Mouse (Mus musculus) adrenal gland, postnatal 36 days (tissue): ENCODE data around the gene Antxr2. TPM values are rescaled to one million over a fixed set of nuclear protein-coding genes. Genes with fewer than 3 reads are reported as not detected.

Experiments used
- DNase-seq, 2 experiments: peaks; one replicate each; pipeline ENCODE4 v3.0.0; 2021; ENCODE audit warnings: mixed read lengths in 1 of 2
- total RNA-seq, 2 experiments: library from RNA; stranded (reverse); gene quantifications; 2 replicates each; pipeline ENCODE4 v1.2.3; 2021

Antxr2 gene
- total RNA-seq, 2 experiments from 2014 or later: 39.8 to 41.5 TPM

DNA sequence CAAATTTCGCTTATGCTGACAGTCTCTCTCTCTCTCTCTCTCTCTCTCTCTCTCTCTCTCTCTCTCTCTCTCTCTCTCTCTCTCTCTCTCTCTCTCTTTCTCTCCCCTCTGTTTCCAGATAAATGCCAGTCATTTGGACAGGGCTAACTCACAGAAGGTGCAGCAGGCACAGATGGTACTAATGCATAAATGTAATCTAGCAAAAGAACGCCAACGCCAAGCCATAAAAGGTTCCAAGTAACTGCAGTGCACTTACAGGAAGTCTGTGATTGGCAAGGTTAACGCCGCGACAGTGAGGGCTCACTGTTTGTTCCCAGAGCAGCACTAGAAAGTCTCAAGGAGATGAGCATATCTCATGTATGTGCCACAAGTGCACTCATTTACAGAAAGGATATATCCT lies 123.4 kb downstream of the Antxr2 start:
- no peak for DNase-seq

DNA sequence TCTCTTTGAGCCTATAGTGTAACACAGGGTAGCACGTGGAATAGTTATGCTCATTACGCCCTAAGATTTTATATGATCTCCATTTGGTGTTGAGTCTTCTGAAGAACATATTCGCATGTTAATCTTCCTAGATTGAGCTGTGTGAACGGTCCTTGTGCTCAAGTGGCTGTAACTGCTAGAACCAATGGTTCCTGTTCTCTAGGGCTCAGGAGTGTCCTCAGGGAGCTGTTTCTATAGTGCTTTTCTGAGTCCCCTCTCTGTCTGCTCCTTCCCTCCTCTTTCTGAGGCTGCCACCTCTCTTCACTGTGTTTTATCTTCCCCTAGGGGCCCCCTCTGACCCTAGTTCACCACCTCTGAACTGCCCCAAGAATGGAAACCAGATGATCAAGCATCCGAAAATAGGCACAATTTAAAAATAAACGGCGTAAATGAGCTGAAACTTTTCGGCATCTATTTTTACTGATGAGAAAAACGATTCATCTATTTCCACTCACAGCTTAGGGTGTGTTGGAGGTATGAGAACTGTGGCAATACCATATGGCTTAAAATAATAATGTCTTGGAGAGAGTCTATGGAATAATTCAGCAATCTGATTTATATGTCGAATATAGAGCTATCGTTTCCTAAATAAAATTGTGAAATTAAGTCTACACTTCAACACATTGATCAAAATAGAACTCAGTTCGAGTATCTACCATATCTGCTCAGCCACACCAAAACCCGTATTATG lies 124.1 kb downstream of the Antxr2 start:
- DNase-seq: no peak

DNA sequence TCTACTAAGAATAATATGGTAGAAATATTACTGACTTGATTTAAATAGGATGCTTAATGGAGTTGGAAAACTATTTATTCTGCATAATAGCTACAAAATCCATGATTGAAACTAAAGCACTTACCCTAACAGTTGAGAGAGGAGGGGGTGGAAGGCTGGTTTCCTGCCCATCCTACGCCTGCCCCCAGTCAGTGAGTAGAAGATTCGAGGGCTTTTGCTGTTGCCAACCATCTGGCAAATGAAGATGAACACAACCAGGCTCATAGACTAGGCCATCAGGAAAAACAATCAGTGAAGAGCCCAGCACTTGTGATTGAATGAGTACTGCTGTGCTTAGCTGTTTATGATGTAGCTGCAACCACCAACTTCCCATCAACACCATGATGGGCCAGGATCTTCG lies 125.0 kb downstream of the Antxr2 start:
- DNase-seq: no peak

DNA sequence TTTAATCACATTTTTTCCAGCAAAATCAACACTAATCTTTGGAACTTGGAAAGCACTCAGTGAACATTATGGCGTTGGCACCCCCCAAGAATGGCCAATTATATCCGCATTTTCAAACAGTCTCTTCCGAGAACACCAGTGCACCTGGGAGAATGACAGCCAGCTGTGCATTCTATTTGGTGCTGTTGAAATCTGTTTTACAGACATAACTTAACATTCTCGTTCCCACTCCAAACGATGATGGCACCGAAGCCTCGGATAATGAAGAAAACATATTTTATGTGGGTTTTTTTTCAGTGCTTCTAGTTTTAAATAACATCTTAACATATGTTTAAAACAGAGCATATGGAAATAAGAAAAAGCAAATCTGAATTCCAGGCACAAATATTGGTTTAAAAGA lies 129.7 kb downstream of the Antxr2 start:
- DNase-seq: no peak

DNA sequence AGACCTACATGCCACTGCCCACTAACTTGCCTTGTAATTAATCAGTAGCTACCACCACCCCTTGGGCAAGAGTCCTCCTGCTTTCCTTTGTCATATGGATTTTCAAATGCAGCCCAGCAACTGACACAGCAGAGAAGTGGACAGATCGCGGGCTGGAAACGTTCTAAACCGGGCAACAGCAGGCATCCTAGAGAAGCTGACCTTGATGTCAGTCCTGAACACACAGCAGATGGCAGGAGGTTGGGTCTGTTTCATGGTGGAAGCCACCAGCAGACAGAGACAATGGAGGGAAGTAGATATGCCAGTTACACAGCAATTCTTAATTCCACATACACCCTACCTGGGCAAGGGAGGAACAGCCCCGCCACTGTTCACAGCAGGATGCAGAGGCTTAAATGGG lies 131.5 kb downstream of the Antxr2 start:
- no peak for DNase-seq

DNA sequence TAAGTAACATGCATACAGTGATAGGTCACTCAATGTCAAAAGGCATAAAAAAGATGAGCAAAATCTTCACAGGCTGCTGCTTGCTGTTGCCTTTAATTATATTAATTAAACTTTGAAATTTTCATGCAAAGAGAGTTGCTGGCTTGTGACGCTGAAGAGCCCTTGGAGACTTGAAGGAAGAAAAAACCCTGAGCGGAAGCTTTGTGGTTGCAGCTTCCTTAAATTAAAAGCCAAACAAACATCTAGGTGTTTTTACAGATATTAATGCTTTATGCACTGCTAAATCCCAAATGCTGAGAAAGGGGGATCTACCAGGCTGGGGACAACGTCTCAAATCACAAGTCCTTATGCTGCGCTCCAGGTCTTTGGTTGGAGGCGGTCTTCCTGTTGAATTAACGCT lies 145.4 kb downstream of the Antxr2 start:
- no peak for DNase-seq

DNA sequence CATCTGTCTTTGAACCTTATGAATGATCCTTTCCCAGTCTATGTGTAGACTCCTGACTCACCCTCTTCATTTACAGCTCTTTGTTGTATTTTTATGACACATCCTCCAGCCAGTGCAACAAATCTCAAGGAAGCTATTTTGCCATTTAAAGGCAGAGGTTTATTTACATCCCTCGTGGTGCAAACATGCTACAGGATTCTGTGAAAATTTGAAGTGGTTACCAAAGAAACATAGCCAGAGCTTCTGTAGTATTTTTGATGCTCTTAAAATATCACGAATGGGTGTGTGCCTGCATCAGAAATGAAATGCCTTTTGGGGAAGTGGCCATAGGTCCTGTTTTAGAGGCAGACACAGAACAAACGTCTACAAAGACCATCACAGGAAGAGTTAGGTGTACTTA lies 146.7 kb downstream of the Antxr2 start:
- no peak for DNase-seq

DNA sequence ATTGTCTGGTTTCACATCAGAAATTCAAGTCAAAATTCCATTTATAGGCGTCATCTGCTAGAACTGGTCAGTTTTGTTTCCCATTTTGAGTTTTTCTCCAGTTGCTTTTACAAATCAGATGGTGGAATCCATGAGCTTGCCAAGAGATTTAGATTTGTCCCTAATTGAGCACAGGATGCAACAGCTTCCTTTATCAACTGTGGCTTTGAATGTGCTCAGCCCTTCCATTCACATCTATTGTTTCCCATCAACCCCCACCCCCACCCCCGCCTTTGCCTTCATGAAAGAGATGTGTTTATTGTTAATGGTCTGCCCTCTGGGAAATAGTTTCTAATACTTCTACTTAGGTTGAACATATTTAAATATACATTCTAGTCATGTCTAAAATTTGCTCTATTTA lies 149.4 kb downstream of the Antxr2 start:
- DNase-seq: no peak

DNA sequence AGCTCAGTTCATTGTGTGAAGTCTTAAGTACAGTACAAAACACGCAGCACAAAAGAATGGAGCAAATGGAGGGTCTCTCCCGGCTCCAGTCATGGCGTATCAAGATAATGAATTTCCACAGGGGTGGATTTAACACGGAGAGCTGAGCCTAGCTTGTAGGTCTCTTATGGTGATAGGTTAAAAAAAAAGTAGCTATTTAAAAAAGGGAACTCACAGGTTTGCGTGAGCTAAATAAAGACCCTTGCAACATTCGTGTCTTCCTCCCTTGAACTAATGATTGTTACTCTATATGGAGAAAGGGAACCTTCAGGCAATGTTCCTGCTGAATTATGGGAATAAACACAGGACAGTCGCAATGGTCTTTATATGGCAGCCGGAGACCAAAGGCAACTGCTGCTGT lies 150.7 kb downstream of the Antxr2 start:
- DNase-seq: no peak

DNA sequence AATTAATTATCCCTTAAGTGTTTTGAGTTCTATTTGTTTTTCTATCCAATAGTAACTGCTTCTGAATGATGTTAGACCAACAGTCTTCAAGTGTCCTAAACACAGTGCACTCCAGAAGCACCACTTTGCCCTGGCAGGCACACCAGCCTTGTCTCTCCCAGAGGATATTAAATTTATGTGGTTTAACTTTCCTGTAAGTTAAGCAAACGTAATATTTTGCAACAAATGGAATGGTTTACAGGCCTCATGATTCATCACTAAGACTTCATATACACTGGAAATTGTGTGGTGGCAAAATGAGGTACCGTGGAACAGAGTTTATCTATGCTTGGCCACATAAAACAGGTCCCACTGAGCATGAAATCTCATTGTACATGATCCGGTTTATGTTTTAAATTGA lies 152.0 kb downstream of the Antxr2 start:
- no peak for DNase-seq

DNA sequence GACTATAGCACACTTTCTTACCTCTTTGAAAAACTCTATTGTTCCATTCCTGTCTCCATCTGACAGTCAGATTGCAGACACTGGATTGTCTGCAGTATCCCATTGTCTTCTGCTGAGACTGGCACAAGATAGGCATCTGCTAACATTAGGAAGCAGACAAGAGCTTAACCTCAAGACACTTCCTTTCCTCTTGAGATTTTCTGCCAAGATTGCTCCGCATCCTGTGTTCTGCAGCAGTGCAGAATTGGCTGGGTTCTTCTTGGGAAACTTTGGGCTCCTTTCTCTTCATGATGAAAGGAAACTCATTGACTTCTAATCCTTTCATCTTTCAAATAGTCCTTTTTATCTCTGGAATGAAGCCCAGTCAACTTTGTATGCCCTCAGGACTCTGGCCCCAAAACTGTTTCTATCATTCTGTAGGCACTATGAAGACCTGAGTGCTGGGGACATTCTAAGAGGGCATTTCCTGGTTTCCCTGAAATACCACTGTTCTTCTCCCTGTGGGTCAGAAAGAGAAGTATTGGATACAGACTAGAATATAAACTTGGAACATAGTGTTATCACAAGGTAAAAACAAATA lies 152.5 kb downstream of the Antxr2 start:
- DNase-seq: no peak

DNA sequence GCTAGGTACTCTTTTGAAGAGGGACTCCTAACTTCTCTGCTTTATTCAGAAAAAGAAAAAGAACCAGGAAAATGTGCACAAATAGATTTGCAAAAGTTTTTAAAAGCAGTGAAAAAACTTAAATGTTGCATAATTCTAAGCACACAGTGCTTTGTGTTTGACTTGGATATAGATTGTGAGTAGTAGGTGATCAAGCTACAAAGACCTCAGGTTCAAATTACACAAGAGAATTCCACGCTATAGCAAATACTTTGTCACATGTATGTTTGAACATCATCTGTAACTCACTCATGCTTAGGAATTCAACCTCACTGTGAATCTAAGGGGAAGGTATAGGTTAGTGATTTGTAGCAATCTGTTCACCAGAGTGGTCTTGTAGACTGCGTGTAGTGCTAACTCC lies 153.9 kb downstream of the Antxr2 start:
- no peak for DNase-seq

DNA sequence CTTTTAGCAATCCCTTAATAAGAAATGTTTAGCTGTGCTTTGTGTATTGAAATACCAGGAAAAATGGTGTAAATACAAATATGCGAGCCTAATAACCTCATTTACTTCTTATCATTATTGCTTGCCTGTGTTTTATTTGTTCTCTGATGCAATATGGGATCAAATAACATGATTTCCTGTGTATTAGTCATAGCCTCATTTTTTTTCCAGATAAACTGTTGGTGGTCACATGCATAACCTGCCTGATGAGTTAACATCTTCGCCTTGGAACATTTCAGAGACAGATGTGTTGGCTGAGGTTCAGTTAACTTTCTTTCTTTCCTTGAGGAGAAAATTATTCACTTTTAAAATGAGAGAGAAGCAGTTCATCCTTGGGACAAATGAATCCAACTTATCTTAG lies 162.9 kb downstream of the Antxr2 start:
- DNase-seq: no peak

DNA sequence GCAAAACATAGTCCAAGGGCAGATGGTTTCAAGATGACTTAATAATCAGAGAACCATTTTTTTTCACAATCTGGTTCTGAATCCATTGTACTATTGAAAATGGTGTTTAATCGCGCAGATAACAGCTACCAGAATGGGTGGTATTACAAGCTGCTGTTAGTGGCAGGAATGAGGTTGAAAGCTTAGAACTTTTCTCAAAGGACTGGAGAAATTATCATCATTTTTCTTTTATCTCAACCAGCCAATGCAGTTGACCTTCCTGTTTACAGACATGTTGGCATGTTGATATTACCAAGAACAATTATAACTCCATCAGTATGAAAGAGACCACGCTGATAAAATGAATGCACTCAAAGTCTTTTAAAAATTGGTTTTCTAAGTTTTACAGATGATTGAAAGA lies 163.9 kb downstream of the Antxr2 start:
- DNase-seq: no peak

DNA sequence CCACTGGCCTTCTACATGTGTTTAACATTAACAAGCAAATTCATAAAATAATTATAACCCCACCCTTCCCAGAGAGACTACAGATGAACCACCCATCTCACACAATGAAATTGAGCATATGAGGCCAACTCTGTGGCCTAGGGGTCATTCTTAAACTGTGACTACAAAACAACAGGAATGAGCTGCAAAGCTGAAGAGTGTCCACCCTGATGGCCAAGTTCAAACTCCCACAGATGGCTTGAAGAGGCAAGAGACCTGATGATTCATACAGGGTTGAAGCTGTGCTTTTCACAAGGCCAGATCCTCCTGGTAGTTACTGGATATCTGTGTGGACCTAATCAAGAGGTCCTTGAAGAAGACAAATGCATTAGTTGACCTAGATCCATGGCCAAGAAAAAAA lies 173.7 kb downstream of the Antxr2 start:
- DNase-seq: peak; percentile 2 to 8

DNA sequence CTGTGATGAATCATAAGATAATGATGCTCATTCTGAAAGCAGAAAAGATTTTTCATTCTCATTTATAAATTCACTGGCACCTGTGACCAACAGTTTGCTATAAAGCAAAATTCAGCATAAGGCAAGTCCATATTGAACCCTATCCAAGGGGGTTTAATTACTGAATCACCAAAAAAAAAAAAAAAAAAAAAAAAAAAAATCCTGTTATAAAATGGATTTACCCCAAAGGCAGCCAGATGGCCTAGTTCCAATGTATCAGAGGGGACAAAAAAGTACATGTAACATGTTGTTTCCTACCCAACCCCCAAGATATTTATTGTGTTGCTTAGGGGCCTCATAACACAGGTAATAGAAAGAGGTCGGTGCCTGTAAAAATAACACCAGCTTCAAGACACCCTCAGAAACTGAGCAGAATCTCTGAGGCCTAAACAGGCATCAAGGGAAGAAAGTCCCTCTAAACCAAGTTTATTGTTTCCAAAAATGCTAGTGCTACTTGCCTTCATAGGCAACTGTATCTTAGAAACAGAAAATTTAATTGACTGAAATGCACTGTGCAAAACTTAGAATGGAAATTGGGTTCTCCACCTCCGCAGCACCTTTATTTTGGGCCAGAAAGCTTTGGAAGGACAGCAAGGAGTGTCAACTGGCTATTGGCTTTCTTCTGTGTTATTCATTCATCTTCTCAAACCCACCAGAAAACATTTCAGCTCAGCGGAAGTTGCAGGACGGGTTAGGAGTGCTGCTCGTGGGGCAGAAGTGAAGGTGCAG lies 178.7 kb downstream of the Antxr2 start:
- no peak for DNase-seq

DNA sequence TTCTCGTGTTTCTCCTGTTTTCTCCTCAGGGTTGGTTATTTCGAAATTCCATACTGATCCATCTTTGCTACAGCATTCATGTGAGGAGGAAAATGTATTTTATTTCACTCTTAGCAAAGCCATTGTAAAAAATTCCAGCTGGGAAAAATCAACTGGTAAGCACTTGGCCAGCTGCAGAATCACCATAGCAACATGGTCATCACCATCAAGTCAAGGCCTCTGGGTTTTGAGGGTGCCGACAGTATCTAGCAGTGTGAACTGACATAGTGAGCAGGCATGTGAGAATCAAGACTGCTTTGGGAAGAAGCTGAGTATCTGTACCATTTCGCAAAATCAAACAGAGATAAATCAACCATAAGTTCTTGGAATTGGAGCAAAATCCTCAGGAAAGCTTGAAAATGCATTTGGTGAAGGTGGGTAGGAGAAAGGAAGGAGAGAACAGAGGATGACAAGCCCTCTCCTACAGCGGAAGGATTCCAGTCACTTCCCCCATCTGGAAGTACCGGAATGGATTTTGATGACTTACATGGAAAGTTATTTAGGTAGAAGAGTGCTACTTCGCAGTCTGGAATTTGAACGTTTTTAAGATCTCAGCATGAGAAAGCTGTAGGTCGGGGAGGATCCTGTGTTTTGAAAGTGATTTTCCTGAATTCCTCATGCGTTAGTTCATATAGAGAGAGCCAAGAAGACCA lies 183.5 kb downstream of the Antxr2 start:
- no peak for DNase-seq

DNA sequence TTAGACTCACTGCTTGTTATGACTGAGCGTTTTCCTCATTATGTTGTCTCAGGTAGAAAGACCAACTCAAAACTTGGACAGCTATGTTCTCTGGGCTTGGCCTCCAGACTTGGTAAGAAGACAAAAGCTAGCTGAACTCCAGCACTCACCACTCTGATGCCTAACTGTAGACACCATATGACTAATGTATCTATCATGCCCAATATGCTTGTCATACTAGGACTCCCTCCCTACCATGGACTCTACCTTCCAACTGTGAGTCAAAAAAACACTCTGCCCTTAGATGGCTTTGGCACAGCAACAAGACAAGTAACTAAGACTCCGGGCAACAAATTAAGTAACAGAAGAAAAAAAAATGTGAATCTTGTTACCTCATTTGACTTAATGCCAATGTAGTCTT lies 184.3 kb downstream of the Antxr2 start:
- DNase-seq: no peak

DNA sequence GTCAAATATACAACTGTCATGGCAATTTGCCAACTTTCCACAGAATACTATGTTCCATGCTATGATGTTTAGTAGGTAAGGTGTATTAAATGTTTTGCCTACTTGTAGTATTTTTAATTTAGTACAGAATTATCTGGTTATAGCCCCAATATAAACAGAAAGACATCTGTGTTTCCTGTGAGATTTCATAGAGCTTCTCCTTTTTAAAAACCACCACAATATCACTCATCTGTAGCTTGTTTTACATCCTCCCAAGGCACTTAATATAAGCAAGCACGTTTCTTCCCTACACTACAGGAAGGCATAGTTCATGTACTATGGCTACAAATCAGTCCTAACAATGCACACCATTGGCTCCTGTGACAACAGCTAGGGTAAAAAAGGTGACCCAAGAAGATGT lies 188.8 kb downstream of the Antxr2 start:
- DNase-seq: no peak

DNA sequence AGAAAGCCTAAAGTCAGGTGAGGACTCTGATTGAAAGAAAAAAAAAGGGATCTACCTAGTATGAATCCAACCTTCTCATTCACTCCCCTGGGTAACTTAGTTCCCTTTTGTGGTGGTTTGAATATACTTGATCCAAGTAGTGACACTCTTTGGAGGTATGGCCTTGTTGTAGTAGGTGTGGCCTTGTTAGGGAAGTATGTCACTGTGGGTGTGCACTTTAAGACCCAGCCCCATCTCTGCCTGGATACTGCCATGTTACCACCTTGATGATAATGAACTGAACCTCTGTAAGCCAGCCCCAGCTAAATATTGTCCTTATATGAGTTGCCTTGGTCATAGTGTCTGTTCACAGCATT lies 190.9 kb downstream of the Antxr2 start:
- no peak for DNase-seq

DNA sequence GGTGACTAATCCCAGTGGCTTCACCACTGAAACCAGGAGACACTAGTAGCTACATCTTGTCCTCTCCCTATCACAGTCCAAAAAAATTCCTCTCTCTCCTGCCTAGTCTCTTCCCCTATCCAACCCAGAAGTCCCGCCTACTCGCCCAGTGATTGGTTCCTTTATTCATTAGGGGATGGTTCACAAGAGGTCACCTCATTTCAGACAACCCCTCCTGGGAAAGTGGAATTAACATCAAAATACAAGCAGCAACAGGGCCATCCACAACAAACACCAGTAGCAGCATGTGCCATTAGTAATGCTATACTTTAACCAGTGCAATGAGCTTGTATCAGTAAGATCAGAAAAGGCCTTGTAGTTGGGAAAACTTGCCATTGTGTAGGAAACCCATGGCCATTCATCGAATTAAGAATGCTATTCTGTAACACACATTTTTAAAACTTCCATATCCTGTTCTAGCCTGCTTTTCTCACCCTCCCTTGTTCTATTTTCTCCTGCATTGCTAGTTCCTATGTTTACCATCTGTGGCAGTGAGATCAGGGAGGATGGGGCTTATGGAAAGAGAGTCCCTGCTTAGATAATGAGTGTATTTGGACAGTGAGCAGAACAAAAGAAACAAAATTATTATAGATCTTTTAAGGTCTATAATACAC lies 191.4 kb downstream of the Antxr2 start:
- no peak for DNase-seq

DNA sequence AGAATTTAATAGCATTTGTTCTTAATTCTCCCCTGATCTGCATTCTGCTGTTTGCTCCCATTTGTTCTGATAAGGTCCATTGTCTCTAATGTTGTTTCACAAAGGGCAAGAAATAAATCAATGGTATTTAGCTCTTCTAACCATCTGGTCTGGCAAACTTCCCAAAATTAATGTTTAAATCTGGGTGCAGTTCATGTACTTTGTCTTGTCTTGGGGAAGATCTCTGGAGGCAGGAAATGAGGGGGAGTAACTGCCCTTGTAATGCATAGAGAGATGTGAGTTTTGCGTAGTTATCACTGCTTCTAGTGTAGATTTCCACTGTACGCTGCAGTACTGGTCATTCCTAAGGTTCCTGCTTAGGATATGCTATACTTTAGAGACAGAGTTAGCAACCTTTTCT lies 193.5 kb downstream of the Antxr2 start:
- DNase-seq: no peak

DNA sequence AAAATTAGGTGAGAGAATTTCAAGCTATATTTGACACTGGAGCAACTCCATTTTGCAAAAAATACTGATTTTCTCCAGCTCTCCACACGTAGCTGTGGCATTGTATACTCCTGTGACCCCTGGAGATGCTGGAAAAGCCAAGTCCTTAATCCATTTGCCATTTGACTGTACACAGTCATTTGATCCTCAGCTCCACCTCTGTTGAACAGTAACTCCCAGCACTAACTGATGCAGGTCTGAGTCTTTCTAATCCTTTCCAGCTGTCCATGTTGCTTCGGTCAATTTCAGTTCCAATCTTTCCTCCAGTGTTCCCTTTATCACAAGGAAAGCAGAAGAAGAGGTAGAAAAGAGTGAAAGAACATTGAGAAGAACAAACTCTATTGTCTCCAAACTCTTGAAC lies 195.4 kb downstream of the Antxr2 start:
- DNase-seq: no peak
